ENCODE assay signal across 14 mouse cellular contexts in the genomic region with DNA sequence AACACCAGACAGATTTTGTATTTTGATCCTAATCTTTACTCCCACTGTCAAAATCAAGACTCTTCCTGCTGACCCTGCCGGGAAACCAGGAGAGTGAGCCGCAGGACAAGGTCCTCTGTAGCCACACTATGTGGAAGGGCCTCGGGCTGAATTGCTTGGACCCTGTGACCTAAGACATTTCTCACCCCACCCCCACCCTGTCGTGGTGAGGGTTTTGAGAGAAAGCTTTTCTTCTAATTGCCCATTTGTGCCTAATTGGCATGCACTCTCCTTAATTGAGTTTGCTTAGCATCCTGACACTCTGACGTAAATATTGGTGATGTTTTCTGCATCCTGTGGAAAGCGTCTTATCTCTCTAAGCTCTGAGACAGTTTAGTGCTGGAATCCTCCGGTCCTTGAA.
"Had no signal": no experiment of that assay in that cellular context is flagged by ENCODE, and none has a peak within 500 bp of the region (broad histone marks: within the 10 kb centered on the region; RNA-seq: fewer than 3 reads in every experiment).

No protein-coding gene starts in this region.

- H3K9ac ChIP-seq: kidney, embryonic 15.5 days; liver, embryonic 15.5 days; midbrain, embryonic 13.5 days had no signal

- H3K27ac ChIP-seq: kidney, embryonic 15.5 days; limb, embryonic 10.5 days; liver, embryonic 15.5 days; midbrain, embryonic 13.5 days had no signal

- H3K4me3 ChIP-seq: kidney, embryonic 15.5 days; limb, embryonic 10.5 days; liver, embryonic 15.5 days; midbrain, embryonic 13.5 days had no signal

- DNase-seq: kidney, adult 2 months; kidney, postnatal 14 days; lung, adult 2 months; lung, postnatal 36 days; right cerebral cortex, postnatal 4 days; spleen, adult 18-20 months; thymus, adult 18-20 months; thymus, postnatal 14 days had no signal

- H3K9me3 ChIP-seq: kidney, embryonic 15.5 days; limb, embryonic 10.5 days; liver, embryonic 15.5 days; midbrain, embryonic 13.5 days had no signal

- ATAC-seq: lung, postnatal 0 days; midbrain, embryonic 13.5 days had no signal

- H3K4me2 ChIP-seq: kidney, embryonic 15.5 days; liver, embryonic 11.5 days; liver, embryonic 15.5 days; midbrain, embryonic 13.5 days had no signal

- H3K27me3 ChIP-seq: kidney, embryonic 15.5 days; midbrain, embryonic 13.5 days had no signal

- H3K36me3 ChIP-seq: kidney, embryonic 15.5 days; limb, embryonic 10.5 days; liver, embryonic 15.5 days; midbrain, embryonic 13.5 days had no signal
